Mouse (Mus musculus) cerebellum, adult 9-10 months (tissue): Measurements from ENCODE around the gene Cdkn2a.

Source experiments
- DNase-seq: peaks from one replicate; pipeline ENCODE4 v3.0.0; 2022

Cdkn2a gene

GRCm38 (mm10) chr4:89294486-89295440 lies at the start of gene Cdkn2a:
Cdkn2a (minus strand) TSS chr4:89294653.
- DNase-seq = no peak

GRCm38 (mm10) chr4:89313461-89313860 lies 19.0 kb upstream of the Cdkn2a start:
- DNase-seq = no peak

DNA sequence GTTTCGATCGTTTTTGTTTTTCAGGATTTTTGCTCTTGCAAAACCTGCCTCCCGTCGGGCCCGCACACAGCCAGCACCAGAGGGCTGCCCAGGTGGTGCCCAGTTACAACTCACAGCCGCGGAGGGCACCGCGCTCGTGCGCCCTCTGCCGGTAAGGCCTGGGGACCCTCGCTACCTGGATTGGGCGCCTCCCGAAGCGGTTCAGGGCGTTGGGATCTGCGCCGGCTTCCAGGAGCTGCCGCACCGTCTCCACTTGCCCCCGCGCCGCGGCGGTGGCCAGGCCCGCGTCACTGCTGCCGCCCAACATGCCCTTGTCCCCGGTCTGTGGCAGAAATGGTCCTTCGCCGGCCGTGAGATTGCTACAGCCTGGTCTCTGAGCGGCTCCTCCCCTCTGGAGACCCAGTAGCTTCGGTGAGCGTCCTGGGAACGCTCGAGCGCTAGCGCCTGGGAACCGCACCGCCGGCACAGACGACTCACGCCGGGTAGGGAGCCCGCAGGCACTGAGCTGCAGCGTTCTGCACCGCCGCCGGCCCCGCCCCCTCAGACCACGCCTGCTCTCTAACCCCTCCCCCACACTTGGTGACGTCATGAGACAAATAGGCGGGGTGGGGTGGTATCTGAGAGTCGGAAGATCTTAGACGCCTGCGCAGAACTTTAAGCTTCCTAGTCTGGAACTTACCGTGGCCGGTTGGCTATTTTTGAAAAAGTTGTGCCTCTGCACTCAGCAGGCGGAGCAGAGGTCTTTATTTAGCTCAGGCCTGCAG lies 16.2 kb upstream of the Cdkn2a start, which contains the start of gene Cdkn2b:
TSS of gene Cdkn2b (minus strand) at position 549 of the 764 bp plus-strand sequence.
- peak; percentile 49 for DNase-seq

- no peak for DNase-seq
Observed at GRCm38 (mm10) chr4:89309996-89310395, 15.5 kb upstream of the Cdkn2a start.

DNA sequence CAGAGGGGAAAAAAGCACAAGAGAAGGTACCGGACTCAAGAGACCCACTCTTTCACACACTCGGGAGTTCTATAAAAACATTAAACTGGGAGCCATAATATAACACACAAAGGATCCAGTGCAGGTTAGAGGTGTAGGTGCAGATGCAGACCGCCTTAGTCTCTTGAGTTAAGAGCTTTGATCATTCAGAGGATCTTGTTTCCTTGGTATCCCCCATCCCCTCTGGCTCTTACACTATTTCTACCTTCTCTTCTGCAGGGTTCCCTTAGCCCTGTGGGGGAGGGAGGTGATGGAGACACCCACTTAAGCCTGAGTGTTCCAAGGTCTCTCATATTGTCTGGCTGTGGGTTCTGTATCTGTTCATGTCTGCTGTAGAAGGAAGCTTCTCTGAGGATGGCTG lies 13.5 kb upstream of the Cdkn2a start:
- no peak for DNase-seq

DNA sequence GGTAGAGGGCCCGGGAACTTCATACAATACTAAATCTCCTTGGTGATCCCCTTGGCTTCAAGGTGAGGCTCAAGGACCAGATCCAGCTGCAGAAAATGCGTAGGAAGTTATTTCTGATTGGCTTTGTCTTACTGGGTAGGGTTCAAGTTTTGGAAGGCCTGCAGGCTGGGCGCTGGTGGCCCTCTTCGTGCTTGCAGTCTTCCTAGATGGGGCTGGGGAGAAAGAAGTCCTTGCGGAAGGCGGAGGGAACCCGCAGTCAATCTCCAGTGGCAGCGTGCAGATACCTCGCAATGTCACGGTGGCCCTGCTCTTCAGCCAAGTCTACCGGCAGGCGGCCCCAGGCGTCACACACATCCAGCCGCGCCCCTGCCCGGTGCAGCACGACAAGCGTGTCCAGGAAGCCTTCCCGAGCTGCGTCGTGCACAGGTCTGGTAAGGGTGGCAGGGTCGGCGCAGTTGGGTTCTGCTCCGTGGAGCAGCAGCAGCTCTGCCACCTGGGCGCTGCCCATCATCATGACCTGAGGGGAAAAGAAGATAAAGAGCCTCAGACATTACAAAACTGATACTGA lies 12.4 kb upstream of the Cdkn2a start:
- no peak for DNase-seq

DNA sequence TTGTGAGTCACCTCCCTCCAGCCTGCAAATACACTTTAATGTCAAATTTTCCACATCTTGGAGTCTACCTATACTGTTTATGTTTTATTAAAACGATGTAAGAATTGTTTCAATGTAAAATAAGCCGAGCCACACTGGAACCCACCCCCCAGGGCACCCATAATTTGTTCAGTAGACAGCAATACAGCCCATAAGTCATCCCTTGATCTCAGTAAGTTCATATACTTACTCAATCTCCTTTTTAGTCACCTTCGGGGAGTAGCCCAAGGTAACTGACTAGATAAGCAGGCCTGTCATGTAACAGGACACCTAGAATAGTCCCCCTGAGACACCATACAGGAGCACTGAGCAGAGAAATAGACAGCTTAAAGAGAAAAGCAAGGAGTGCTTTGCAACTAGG lies 11.2 kb upstream of the Cdkn2a start:
- DNase-seq = no peak

GRCm38 (mm10) chr4:89303281-89303995 lies 9.0 kb upstream of the Cdkn2a start:
- DNase-seq = no peak

- DNase-seq = no peak
Observed at GRCm38 (mm10) chr4:89302129-89302528, 7.7 kb upstream of the Cdkn2a start.

GRCm38 (mm10) chr4:89299721-89300120 lies 5.3 kb upstream of the Cdkn2a start:
- DNase-seq = no peak

GRCm38 (mm10) chr4:89295441-89296220 lies 1.2 kb upstream of the Cdkn2a start:
- DNase-seq = no peak

DNA sequence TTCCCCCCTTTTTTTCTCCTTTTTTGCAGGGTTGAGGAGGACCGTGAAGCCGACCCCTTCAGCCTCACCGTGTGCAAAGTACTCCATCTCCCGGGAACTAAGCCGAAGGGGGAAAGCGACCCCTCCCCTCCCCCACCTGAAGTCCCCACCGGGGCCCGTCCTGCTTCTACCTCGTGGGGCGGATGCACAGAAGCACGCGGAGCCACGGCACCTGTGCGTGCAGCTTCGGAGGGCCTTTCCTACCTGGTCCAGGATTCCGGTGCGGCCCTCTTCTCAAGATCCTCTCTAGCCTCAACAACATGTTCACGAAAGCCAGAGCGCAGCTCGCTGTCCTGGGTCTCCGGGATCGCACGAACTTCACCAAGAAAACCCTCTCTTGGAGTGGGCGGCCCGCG lies 365 bp downstream of the Cdkn2a start:
- DNase-seq = no peak

GRCm38 (mm10) chr4:89293516-89293915 lies 937 bp downstream of the Cdkn2a start:
- no peak for DNase-seq

DNA sequence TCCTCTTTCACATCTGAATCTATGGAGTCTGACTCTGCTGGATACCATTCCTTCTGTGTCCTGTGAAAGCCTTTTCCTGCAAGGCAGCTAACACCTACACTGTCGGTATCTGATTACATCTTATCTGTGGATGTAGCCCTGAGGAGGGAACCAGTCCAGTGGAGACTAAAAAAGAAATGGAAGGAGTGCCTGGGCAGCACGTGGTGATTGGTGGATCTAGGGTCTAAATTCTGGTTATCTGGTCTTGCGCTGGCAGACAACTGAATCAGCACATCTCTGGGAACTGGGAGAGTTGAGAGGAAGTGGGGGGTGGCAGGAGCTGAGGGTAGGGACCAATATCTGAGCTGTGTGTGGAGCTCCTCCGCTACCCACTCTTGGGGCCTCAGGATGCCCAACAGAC lies 5.4 kb downstream of the Cdkn2a start:
- DNase-seq = no peak

DNA sequence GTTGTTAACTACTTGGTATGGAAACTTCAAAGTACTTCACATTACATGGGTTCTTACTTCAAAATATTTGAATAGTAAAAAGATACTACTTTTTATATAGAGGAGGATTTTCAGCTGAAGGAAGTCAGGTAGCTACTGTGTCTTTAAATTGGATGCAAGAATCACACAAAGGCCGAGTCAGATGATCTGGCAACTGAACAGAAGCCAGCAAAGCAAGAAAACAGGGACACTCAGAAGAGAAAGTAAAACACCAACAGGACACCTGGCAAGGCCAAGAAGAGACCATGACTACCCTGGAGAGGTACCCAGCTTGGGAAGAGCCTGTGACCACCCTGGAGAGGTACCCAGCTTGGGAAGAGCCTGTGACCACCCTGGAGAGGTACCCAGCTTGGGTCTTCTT lies 7.9 kb downstream of the Cdkn2a start:
- DNase-seq = no peak

DNA sequence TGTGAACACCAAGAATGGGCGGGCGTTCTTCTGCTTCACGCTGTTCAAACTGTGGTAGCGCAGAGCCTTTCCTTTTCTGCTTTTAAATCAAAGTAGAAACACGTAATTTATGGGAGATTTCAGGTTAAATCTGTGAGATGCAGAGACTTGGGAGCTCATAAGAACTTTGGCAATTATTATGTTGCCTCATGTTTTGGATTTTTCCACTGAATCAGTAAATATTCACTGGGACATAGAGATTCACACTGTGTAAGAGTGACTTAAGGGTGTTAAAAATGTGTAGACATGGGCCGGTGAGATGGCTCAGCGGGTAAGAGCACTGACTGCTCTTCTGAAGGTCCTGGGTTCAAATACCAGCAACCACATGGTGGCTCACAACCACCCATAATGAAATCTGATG lies 8.8 kb downstream of the Cdkn2a start:
- DNase-seq = no peak

GRCm38 (mm10) chr4:89282661-89283060 lies 11.8 kb downstream of the Cdkn2a start:
- DNase-seq = no peak

GRCm38 (mm10) chr4:89282036-89282566 lies 12.4 kb downstream of the Cdkn2a start:
- DNase-seq = no peak

GRCm38 (mm10) chr4:89281236-89281635 lies 13.2 kb downstream of the Cdkn2a start:
- DNase-seq = no peak

GRCm38 (mm10) chr4:89279641-89280040 lies 14.8 kb downstream of the Cdkn2a start:
- DNase-seq = no peak

DNA sequence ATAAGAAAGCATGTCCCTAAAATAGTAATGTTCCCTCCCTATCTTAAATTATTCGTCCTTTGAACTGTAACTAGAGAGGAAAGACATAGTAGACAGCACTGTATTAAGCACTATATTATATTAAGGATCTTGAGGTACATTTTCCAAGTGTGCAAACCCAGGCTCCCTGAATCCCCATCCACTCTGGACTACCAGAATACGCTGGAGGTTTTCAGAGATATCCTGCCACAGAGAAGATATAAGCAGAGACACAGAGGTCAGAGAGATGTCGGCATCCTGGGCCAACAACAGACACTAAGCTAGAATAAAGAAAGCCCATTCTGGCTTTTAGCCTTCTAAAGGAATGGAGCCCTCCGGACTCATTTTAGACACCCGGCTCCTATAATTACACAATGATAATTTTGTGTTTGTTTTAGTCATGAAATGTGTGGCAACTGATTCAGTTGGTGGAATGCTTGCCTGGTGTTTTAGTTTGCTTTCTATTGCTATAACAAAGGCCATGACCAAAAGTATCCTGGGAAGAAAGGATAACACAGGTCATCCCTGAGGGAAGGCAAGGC lies 17.0 kb downstream of the Cdkn2a start:
- DNase-seq = no peak
